Mouse (Mus musculus) embryonic facial prominence, embryonic 13.5 days (tissue): ENCODE results near the gene Igf1r. TPM values are rescaled to one million over a fixed set of nuclear protein-coding genes. Genes with fewer than 3 reads are reported as not detected.
"Not testable (repeated sequence)": the region's sequence is repeated elsewhere in the genome, so short reads cannot be mapped to it uniquely, and the experiment has no call there.

Source experiments
- ATAC-seq: fragments of 200-750 bp; cut with Nextera tagmentation; 2 replicates; pipeline ENCODE4 v1.8.0; 2017; ENCODE audit warnings: low read depth; ENCODE audit not compliant: insufficient number of reproducible peaks, insufficient read depth, low FRiP score, low TSS enrichment
- H3K27ac ChIP-seq: fragments of 300-500 bp; sonication (generic); 2 replicates; pipeline ENCODE4 v1.5.1; 2015; ENCODE audit warnings: moderate library complexity, mild to moderate bottlenecking, inconsistent platforms
- H3K27me3 ChIP-seq: fragments of 300-500 bp; sonication (generic); 2 replicates; pipeline ENCODE4 v1.6.1; 2015; ENCODE audit warnings: mild to moderate bottlenecking, inconsistent platforms
- H3K36me3 ChIP-seq: fragments of 300-500 bp; sonication (generic); 2 replicates; pipeline ENCODE4 v1.6.1; 2015; ENCODE audit warnings: mild to moderate bottlenecking, inconsistent platforms
- H3K4me1 ChIP-seq: fragments of 300-500 bp; sonication (generic); 2 replicates; pipeline ENCODE4 v1.6.1; 2015; ENCODE audit warnings: inconsistent platforms
- H3K4me2 ChIP-seq: fragments of 300-500 bp; sonication (generic); 2 replicates; pipeline ENCODE4 v1.6.1; 2015; ENCODE audit warnings: moderate library complexity, mild to moderate bottlenecking, inconsistent platforms
- H3K4me3 ChIP-seq: fragments of 300-500 bp; sonication (generic); 2 replicates; pipeline ENCODE4 v1.5.1; 2015; ENCODE audit warnings: mild to moderate bottlenecking, inconsistent platforms
- H3K9ac ChIP-seq: fragments of 300-500 bp; sonication (generic); 2 replicates; pipeline ENCODE4 v1.6.1; 2015; ENCODE audit warnings: mild to moderate bottlenecking, inconsistent platforms
- H3K9me3 ChIP-seq: fragments of 300-500 bp; sonication (generic); 2 replicates; pipeline ENCODE4 v1.6.1; 2016; ENCODE audit warnings: inconsistent platforms
- WGBS: fragments of 180-500 bp; shearing (Covaris S2); methylation state at CpG from one replicate; pipeline ENCODE4 v1.1.7; 2015; ENCODE audit warnings: mixed read lengths; 5-methylcytosine and 5-hydroxymethylcytosine counted together
- polyA plus RNA-seq: library from polyadenylated mRNA; unstranded; fragments of >200 nt; fragmentation: Nextera tagmentation; extraction: Ambion mirVana; gene quantifications from 2 replicates; pipeline ENCODE4 v1.2.1, GENCODE M21; 2015

Gene Igf1r
- polyA plus RNA-seq, 1 experiment from 2014 or later, result 28.7 TPM

DNA sequence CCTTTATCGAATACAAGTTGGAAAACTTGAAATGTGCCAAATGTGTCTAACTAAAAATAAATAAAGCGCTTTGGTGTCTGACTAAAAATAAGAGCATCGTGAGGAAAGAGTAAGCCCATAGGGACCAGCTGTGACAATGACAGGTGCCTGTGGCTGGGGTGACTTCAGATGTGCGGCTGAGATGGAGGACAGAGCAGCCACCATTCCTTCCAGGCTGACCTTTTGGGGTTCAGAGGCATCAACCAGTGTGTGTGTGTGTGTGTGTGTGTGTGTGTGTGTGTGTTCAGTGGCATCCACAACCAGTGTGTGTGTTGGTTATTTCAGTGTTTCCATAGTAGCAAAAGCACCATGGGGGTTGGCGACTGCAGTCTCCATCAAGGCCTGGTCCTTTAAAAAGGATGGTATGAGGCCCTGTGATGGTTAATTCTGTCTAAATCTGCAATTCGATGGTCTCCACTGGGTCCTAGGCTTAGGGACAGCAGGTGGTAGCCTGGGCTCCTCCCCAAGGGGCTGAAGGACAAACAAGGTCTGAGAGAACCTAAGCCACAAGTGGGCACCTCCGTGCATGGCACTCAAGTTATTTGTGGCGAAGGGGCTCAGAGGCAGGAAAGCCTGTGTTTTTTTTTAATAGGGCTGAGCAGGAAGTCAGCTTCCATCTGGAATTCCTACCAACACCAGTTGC lies 310.9 kb downstream of the Igf1r start:
- H3K9me3 ChIP-seq, result no peaks in the 10 kb centered on the region; the same call in 1 of the 2 replicates
- 0 out of 2 replicates have a peak overlapping the region, but pooled peaks have one; percentile 49 for H3K9ac ChIP-seq
- WGBS, result 50% methylated on average over 8 of the region's 8 CpGs
- H3K36me3 ChIP-seq, result no peaks in the 10 kb centered on the region
- H3K27me3 ChIP-seq, result peaks cover 20% of the 10 kb centered on the region
- H3K4me3 ChIP-seq, result peak overlapping the region; percentile 38
- peaks cover 30% of the 10 kb centered on the region for H3K4me1 ChIP-seq
- peak overlapping the region; percentile 71 for H3K4me2 ChIP-seq
- H3K27ac ChIP-seq, result 0 out of 2 replicates have a peak overlapping the region, but pooled peaks have one; percentile 11
- ATAC-seq, result no peak

DNA sequence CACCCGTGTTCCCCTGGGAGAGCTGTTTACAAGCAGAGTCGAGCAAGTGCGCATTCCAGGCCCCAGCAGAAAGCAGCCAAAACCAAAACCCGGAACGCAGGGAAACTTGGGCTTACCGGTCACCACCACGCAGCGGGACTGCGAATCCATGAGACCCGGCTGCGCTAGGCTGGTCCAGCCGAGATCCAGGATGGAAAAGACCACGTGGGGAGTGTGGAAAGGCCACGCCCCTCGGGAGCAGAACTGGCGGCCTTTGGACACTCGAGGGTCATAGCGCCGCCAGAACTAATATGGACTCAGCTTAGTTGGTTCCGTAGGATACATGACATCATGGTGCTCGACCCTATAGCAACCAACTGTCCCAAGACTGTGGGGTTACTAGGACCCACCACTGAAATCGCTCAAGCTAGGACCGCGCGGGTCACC lies 311.4 kb downstream of the Igf1r start, which contains the start of gene Pgpep1l:
Gene Pgpep1l (minus strand): TSS at position 206 of the 426 bp plus-strand sequence.
- Histone ChIP-seq H3K4me1 (peaks cover 30% of the 10 kb centered on the region), H3K4me3 (peak within 1 kb of the TSS; percentile 38), H3K36me3 (no peaks in the 10 kb centered on the region), H3K27ac (0 out of 2 replicates have a peak within 1 kb of the TSS, but pooled peaks have one; percentile 11), H3K4me2 (peak within 1 kb of the TSS; percentile 71), H3K9ac (peak within 1 kb of the TSS; percentile 49; the same call in 1 of the 2 replicates), H3K27me3 (peaks cover 20% of the 10 kb centered on the region), H3K9me3 (no peaks in the 10 kb centered on the region; the same call in 1 of the 2 replicates)
- no peak for ATAC-seq
- 6% methylated on average over 25 of the region's 25 CpGs for WGBS

GRCm38 (mm10) chr7:68264531-68264930 lies 311.9 kb downstream of the Igf1r start:
- WGBS, result 14% methylated on average over 14 of the region's 14 CpGs
- H3K4me2 ChIP-seq, result peak overlapping the region; percentile 71
- H3K4me1 ChIP-seq, result peaks cover 30% of the 10 kb centered on the region
- H3K9me3 ChIP-seq, result no peaks in the 10 kb centered on the region; the same call in 1 of the 2 replicates
- no peak overlapping the region for H3K27ac ChIP-seq
- ATAC-seq, result no peak
- no peak overlapping the region for H3K9ac ChIP-seq
- H3K36me3 ChIP-seq, result no peaks in the 10 kb centered on the region
- peaks cover 20% of the 10 kb centered on the region for H3K27me3 ChIP-seq
- H3K4me3 ChIP-seq, result peak overlapping the region; percentile 38

- Histone ChIP-seq H3K4me2 (no peak overlapping the region), H3K9me3 (no peaks in the 10 kb centered on the region; the same call in 1 of the 2 replicates), H3K4me1 (peaks cover 30% of the 10 kb centered on the region), H3K9ac (no peak overlapping the region), H3K36me3 (no peaks in the 10 kb centered on the region), H3K4me3 (no peak overlapping the region), H3K27ac (no peak overlapping the region), H3K27me3 (peaks cover 20% of the 10 kb centered on the region)
- no peak for ATAC-seq
- 27% methylated on average over 7 of the region's 7 CpGs for WGBS
Observed at GRCm38 (mm10) chr7:68265391-68265790, 312.8 kb downstream of the Igf1r start.

DNA sequence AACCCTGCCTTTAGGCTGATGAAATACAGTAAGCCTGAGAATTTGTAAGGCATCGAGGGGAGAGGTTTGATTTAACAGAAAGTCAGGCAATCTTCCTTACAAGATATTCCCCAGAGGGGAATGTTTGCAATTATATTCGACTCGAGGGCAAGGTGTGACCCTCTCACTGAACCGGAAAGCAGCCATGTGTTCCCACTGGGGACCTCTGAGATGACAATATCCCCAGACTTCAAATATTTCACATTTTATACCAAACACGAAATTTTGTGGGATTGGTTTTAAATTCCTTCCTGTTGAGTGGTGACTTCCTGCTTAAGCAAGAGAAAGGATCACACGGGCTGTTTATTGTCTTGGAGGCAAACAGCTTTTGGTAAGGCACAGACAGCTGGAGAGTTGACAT lies 314.1 kb downstream of the Igf1r start:
- Histone ChIP-seq H3K9me3 (no peaks in the 10 kb centered on the region), H3K4me2 (peak overlapping the region; percentile 37), H3K36me3 (no peaks in the 10 kb centered on the region), H3K9ac (no peak overlapping the region), H3K4me1 (peaks cover 30% of the 10 kb centered on the region), H3K27me3 (peaks cover 20% of the 10 kb centered on the region), H3K27ac (peak overlapping the region; percentile 44), H3K4me3 (no peak overlapping the region)
- 2% methylated on average over 6 of the region's 6 CpGs for WGBS
- no peak for ATAC-seq

DNA sequence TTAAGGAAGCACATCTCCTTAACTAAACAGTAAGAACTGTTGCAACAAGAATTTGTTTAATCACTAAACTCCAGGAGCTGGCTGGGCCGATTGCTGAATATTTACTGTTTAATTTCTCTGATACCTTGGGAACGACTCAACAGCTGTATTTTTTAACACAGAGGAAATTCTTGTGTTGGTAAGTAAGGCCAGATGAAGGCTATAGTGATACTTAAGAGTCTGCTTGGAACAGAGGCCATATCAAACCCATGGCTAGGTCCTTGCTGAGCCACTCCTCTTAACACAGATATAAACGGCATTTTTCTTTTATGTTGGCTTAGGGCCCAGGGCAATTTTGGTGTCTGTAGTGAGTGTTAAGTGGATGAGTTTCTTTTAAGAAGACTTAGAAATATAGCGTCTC lies 317.9 kb downstream of the Igf1r start:
- Histone ChIP-seq H3K27me3 (peaks cover 11% of the 10 kb centered on the region), H3K36me3 (no peaks in the 10 kb centered on the region), H3K9ac (no peak overlapping the region), H3K9me3 (no peaks in the 10 kb centered on the region), H3K27ac (no peak overlapping the region), H3K4me3 (no peak overlapping the region), H3K4me1 (peaks cover 14% of the 10 kb centered on the region), H3K4me2 (no peak overlapping the region)
- no peak for ATAC-seq
- WGBS, result 45% methylated on average over 4 of the region's 4 CpGs

GRCm38 (mm10) chr7:68271816-68272215 lies 319.2 kb downstream of the Igf1r start:
- no peak for ATAC-seq
- peaks cover 12% of the 10 kb centered on the region for H3K27me3 ChIP-seq
- peaks cover 20% of the 10 kb centered on the region for H3K4me1 ChIP-seq
- H3K9ac ChIP-seq, result no peak overlapping the region
- H3K4me2 ChIP-seq, result no peak overlapping the region
- 92% methylated on average over 6 of the region's 6 CpGs for WGBS
- no peak overlapping the region for H3K4me3 ChIP-seq
- H3K36me3 ChIP-seq, result no peaks in the 10 kb centered on the region
- H3K27ac ChIP-seq, result no peak overlapping the region
- no peaks in the 10 kb centered on the region for H3K9me3 ChIP-seq

DNA sequence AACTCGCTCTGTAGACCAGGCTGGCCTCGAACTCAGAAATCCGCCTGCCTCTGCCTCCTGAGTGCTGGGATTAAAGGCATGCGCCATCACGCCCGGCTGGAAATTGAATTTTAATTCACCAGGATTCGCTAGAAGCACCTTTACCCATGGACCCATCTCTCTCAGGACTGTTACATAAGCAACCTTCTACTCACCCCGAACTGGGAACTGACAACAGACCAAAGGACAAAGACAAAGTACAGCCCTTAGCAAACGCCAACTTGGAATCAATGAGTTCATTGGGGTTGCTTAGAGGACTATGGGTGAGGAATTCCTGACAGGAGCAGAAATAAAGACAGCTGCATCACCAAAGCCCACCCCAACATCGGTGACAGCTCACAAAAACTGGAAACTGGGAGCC lies 320.0 kb downstream of the Igf1r start:
- Histone ChIP-seq H3K4me3 (no peak overlapping the region), H3K4me1 (peaks cover 22% of the 10 kb centered on the region), H3K27ac (no peak overlapping the region), H3K9ac (no peak overlapping the region), H3K36me3 (no peaks in the 10 kb centered on the region), H3K9me3 (no peaks in the 10 kb centered on the region), H3K4me2 (no peak overlapping the region), H3K27me3 (peaks cover 12% of the 10 kb centered on the region)
- ATAC-seq, result no peak
- WGBS, result 88% methylated on average over 10 of the region's 10 CpGs

DNA sequence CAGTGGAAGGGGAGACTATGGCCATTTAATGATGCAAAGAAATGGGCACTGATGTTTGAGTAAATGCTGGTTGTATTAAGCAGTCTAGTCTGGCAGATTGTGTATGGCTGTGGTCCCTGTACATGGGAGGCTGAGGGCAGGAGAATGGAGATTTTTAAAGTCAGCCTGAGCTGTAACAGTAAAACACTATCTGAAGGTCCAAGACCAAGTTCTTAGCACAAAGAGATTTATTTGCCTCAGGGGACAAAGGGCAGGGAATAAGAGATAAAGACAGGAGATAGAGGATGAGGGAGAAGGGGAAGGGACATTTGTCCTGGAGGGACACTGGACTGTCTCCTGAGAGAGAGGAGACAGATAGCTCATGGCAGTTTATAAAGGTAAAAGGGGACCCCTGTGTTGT lies 320.9 kb downstream of the Igf1r start, which contains the start of gene Fam169b:
Gene Fam169b (plus strand): TSS at position 325 of the 400 bp plus-strand sequence.
- peaks cover 12% of the 10 kb centered on the region for H3K27me3 ChIP-seq
- no peaks in the 10 kb centered on the region for H3K9me3 ChIP-seq
- H3K9ac ChIP-seq, result no peak within 1 kb of the TSS
- no peak within 1 kb of the TSS for H3K4me2 ChIP-seq
- H3K36me3 ChIP-seq, result no peaks in the 10 kb centered on the region
- no peak for ATAC-seq
- no peak within 1 kb of the TSS for H3K27ac ChIP-seq
- no peak within 1 kb of the TSS for H3K4me3 ChIP-seq
- peaks cover 31% of the 10 kb centered on the region for H3K4me1 ChIP-seq

- Histone ChIP-seq H3K9ac (no peak overlapping the region), H3K4me1 (peaks cover 34% of the 10 kb centered on the region)
Observed at GRCm38 (mm10) chr7:68274218-68274617, 321.6 kb downstream of the Igf1r start.

GRCm38 (mm10) chr7:68274951-68275350 lies 322.3 kb downstream of the Igf1r start:
- ATAC-seq, result no peak
- Histone ChIP-seq H3K4me2 (no peak overlapping the region), H3K27me3 (peaks cover 12% of the 10 kb centered on the region), H3K4me3 (no peak overlapping the region), H3K36me3 (no peaks in the 10 kb centered on the region), H3K9me3 (no peaks in the 10 kb centered on the region), H3K4me1 (peaks cover 36% of the 10 kb centered on the region), H3K27ac (no peak overlapping the region), H3K9ac (no peak overlapping the region)
- 43% methylated on average over 9 of the region's 9 CpGs for WGBS

More at GRCm38 (mm10) chr7:68274218-68274617, 321.6 kb downstream of the Igf1r start:
- no peak overlapping the region for H3K4me3 ChIP-seq
- peaks cover 12% of the 10 kb centered on the region for H3K27me3 ChIP-seq
- H3K36me3 ChIP-seq, result no peaks in the 10 kb centered on the region
- no peak for ATAC-seq
- H3K27ac ChIP-seq, result no peak overlapping the region
- H3K9me3 ChIP-seq, result no peaks in the 10 kb centered on the region
- WGBS, result 48% methylated on average over 2 of the region's 2 CpGs
- no peak overlapping the region for H3K4me2 ChIP-seq

DNA sequence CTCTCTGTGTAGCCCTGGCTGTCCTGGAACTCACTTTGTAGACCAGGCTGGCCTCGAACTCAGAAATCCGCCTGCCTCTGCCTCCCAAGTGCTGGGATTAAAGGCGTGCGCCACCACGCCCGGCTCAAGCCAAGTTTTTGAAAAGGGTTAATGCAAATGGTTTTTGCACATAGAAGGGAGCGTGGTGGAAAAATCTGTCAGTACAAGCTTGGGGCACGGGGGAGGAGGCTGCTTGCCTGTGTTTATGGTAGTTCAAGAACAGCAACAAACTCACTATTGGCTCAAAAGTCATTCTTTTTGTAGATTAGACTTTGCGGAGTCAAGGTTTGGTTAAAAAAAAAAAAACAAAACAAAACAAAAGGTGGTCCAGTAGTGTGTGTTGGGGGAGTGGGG lies 322.8 kb downstream of the Igf1r start:
- 47% methylated on average over 9 of the region's 9 CpGs for WGBS
- peak overlapping the region; percentile 37 for H3K4me3 ChIP-seq
- not testable (repeated sequence) for H3K27ac ChIP-seq, ATAC-seq, H3K9me3 ChIP-seq, H3K36me3 ChIP-seq
- peaks cover 12% of the 10 kb centered on the region for H3K27me3 ChIP-seq
- H3K9ac ChIP-seq, result peak overlapping the region; percentile 66; the same call in 1 of the 2 replicates
- peak overlapping the region; percentile 69 for H3K4me2 ChIP-seq
- peaks cover 36% of the 10 kb centered on the region for H3K4me1 ChIP-seq
